Mouse (Mus musculus) bone marrow macrophage, adult 2 months (primary cell): ENCODE results near the gene Gdap2.

Experiments used
- CTCF ChIP-seq: IDR thresholded peaks from 2 replicates; pipeline ENCODE4 v1.5.1; 2012; ENCODE audit warnings: low read depth, mild to moderate bottlenecking, low read length, moderate library complexity
- POLR2A ChIP-seq: IDR thresholded peaks from 2 replicates; pipeline ENCODE4 v1.6.1; 2012; ENCODE audit warnings: mild to moderate bottlenecking, low read depth, low read length, borderline replicate concordance

DNA sequence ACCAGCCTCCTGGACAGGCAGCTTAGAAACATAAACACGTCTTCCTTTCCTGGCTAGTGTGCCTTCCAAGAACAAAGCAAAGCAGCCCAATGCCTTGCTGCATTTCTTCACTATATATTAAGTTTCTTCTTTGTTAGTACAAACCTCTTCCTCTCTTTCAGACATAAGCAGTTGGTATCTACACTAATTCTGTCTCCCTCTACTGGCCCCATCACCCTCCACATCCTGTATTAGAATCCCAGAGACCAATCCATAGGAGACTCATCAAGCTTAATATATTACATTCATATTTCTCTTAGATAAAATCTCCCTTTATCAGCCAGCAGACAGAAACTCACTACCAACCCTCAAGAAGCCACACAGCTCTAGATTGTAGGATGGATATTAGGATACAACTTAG is 39.7 kb upstream of the Gdap2 start:
- TF ChIP-seq CTCF (no peak), POLR2A (no peak)
